Mouse (Mus musculus): ENCODE measurements around the gene Oosp3.

Gene Oosp3

GRCm38 (mm10) chr19:11696755-11697154, at the start of gene Oosp3:
Gene Oosp3 (plus strand): TSS chr19:11697055.
- no peak for DNase-seq (ENCODE audit: low read depth)

DNA sequence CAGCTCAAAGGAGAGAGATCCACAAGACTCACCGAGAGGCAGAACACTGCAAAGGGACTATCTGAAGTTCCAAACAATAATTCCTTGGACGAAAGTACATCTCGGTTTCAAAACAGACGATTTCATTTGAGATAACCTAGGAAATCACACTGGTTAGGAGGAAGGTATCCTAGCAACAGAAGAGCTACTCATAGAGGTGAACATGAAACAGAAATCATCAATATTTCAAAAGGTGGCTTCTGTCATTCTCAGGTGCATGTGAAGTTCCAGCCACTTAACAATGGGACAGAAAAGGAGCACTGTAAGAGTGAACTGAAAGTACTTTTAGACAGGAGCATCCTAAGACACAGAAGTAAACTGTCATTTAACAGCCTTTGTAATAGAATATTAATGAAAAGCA, 47.3 kb upstream of the Oosp3 start:
- DNase-seq (ENCODE audit: low read depth): no peak

DNA sequence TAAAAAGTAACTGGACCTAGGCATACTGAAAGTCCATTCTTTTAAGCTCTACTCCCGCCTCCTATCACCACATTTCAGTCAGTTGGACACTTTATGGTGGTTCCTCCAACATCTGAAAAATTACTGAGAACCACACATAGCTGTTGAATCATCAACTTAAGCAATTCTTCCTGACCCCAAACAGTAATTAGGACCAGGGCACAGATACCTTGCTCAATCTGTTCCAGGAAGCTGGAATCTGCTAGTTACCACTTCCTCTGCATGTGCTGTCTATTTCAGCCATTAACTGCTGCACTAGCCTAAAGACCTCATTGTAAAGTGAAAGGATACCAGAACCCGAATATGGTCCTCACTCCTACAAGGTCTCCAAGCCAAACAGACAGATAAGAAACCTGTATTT, 37.7 kb upstream of the Oosp3 start:
- peak; percentile 73 for DNase-seq (ENCODE audit: low read depth)

DNA sequence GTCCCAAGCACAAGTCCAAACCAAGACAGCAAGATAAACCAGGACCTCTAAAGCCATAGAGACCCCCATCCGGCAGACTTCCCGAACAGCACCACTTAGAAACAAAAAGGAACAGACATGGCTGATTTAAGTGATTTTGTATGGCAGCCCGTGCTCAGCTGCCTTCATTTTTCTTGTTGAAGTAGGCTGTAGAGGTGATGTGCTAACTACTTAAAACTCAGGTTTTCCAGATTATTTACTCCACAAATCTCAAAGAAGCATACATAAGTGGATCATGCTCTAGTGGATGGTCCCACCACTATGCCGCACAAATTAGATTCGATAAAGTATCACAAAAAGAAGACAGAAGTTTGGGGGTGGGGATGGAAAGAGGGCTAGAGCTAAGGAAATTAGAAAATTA, 36.4 kb upstream of the Oosp3 start, which contains the start of gene Oosp2:
TSS of gene Oosp2 (minus strand) at position 101 of the 400 bp plus-strand sequence.
- no peak for DNase-seq (ENCODE audit: low read depth)

- no peak for DNase-seq (ENCODE audit: low read depth)
Observed at GRCm38 (mm10) chr19:11661562-11661961, 35.3 kb upstream of the Oosp3 start.

DNA sequence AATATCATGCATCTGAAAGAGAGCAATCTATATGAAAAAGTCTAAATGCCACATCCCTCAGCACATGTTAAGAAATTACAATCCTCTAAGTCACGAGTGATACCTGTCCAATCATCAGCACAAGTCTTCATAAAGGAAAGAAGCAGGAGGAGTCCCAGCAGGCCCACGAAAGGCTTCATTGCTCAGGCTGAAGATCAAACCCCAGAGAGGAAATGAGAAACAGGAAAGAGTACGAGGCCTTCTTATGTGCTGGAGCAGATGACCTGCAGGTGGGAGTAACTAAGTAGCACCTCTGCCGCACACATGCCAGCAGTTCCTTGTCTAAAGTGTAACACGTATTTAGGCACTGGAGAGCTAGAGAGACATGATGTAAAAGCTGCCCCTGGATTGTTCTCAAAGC, 6.0 kb upstream of the Oosp3 start, which contains the start of gene Oosp1:
TSS of gene Oosp1 (minus strand) at position 312 of the 400 bp plus-strand sequence.
- DNase-seq (ENCODE audit: low read depth): no peak

DNA sequence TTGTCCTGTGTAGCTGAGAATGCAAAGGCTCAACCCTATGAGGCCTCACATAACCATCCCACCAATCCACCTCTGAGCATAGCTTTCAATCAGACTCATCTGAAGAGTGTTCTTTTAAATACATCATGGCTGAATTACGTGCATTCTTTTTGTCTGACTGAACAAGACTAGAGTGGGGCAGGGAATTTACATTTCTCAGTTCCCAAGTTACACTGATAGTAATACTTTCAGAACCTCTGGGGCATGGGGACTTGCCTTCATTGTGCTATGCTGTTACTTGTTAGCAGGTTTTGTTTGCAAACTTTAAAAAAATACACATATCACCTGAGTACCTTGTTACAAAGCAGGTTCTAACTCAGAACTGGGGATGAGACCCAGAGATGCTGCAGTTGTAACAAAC, 5.4 kb upstream of the Oosp3 start:
- no peak for DNase-seq (ENCODE audit: low read depth)

DNA sequence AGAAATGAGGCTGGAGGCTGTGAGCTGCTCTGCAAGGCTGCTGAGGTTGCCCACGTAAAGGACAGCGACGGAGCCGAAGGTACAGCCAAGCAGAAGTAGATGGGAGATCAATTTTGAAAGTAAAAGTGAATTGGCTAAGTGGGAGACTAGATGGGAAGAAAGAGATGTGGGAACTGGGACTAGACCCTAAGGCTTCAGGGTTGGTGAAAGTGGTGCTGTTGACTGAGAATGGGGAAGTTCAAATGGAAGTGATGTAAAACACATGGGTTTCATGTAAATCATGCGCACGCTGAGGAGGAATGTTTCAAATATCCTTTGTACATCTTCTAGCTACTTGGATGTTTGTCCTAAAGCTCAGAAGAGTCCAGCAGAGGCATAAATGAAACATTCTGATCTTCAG, 1.5 kb downstream of the Oosp3 start:
- no peak for DNase-seq (ENCODE audit: low read depth)

DNA sequence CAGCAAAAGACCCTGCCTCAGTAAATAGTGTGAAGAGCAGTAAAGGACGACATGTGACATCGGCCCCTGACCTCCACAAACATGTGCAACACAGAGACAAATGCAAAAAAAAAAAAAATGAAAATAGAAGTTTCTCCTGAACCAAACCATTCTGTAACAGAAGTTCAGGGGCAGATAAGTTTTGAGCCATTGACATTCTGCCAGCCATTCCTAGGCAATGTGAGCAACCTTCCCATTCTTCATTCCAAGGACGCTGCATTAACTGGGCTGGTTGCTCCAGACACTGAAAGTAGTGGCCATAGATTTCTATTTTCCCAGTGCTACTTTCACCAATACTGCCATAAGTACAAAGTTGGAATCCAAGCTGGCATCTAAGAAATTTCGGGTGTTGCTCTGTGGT, 15.6 kb downstream of the Oosp3 start:
- DNase-seq (ENCODE audit: low read depth): no peak

- no peak for DNase-seq (ENCODE audit: low read depth)
Observed at GRCm38 (mm10) chr19:11720071-11720470, 23.2 kb downstream of the Oosp3 start.

DNA sequence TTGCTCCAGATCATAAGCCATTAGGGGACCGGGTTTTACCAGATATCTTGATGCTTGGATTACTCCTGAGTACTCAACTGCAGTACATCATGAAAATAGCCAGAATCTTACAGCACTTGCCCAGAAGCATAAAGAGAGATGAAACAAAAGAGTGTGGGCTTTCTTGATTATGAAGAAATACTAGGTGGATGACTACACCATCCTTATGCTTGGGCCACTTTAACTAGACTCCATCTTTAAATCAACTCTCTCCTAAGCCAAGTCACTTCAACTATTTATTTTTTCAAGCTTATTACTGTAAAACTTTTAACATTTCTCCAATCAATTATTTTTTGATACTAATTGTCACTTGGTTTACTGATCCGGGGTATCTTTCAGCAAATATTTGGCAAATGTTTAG, 27.0 kb downstream of the Oosp3 start:
- DNase-seq (ENCODE audit: low read depth): no peak

DNA sequence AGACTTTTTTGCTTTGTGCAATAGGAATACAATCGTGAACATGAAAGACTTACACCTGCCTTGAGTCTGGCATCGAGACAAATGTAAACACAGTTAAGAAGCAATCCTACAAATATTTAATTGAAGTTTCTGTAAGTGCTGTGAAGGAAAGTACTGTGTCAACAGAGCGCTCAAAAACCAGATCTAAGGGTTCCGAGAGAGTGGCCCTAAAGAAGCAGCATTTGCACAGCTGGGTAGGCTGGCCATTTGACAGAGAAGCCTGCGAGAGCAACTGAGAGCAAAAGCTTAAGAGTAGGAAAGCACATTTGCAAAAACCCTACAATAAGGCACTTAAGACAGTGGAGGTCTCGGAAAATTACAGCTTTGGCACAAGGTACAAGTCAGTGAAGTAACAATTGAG, 27.4 kb downstream of the Oosp3 start:
- no peak for DNase-seq (ENCODE audit: low read depth)

GRCm38 (mm10) chr19:11725915-11726314, 29.1 kb downstream of the Oosp3 start:
- DNase-seq (ENCODE audit: low read depth): no peak

- DNase-seq (ENCODE audit: low read depth): no peak
Observed at GRCm38 (mm10) chr19:11727304-11727703, 30.4 kb downstream of the Oosp3 start.

DNA sequence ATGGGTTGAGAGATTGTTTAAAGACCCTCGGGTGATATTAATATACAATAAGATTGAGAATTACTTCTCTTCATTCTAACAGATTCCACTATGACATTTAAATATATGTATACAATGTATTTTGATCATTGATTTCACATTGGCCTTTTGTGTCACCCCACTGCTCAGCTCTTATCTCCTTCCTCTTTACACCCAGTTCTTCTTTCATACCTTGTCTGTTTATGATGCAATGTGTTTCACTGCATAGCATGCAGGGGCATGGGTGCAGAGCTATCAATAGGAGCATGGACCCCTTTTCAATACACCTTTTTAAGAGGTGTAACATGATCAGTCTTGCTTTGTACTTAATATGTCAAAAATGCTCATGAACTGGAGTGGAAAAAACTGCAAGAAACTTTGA, 33.4 kb downstream of the Oosp3 start:
- DNase-seq (ENCODE audit: low read depth): no peak

- DNase-seq (ENCODE audit: low read depth): no peak
Observed at GRCm38 (mm10) chr19:11736455-11736854, 39.6 kb downstream of the Oosp3 start.

DNA sequence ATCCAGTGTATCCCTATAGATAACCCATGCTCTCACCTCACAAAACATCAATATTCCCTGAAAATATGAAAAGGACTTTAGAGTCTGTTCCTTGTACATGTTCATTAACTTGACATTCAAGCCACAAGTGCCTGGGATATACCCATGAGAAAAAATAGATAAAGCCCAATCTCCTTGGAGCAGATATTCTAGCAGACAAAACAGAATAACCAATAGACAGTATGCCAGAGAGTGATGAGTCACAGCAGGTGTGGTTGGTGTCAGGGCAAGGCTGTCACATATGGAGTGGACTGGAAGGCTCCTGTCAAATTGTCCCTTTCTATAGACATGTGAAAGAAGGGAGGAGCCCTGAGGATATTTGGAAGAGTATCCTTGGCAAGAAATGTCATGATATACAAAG, 48.8 kb downstream of the Oosp3 start:
- no peak for DNase-seq (ENCODE audit: low read depth)

GRCm38 (mm10) chr19:11747298-11747697, 50.4 kb downstream of the Oosp3 start, which contains the start of gene Gif:
Gene Gif (plus strand): TSS chr19:11747554.
- no peak for DNase-seq (ENCODE audit: low read depth)

Measured in 416B (cell line).